Mouse (Mus musculus): ENCODE measurements around the gene Disc1. TPM values are rescaled to one million over a fixed set of nuclear protein-coding genes. Genes with fewer than 3 reads are reported as not detected.

The Disc1 gene
- polyA plus RNA-seq, 2 experiments, result 2.2 to 3.2 TPM

DNA sequence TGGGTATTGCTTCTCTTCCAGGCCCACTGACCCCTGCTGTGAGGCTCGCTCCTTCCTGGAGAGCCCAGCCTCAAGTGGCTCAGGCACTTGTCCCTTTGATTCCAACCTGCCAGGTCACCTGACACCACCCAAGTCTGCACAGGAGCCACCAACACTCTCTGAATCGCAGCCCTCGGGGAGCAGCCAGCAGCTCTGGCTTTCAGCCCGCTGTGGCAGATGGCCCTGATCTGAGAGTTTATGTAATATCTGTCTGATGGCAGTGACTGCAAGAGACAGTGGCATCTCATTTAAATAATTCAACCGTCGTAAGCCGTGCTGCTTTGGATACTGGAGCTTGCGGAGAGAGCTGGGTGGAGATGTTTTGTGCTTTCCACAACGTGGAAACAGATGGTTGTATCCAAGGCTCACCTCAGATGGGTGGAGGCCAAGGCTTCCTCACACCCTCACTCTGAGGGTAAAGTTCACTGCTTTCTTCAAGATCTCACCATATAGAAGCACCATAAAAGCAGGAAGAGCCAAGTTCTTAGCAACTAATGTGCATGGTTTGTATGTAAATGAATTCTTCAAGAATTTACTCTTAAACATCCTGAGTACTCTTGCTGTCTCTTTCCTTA, 24.9 kb downstream of the Disc1 start:
- Histone ChIP-seq H3K27ac (replicated peaks; ENCODE audit: low read depth, low read length) (no peak overlapping the region), H3K27me3 (ENCODE audit: control insufficient read depth, insufficient read depth, low read length) (no peaks in the 10 kb centered on the region), H3K9me3 (ENCODE audit: control insufficient read depth, low read length) (no peaks in the 10 kb centered on the region), H3K9ac (ENCODE audit: low read depth, low read length, severe bottlenecking) (no peak overlapping the region), H3K36me3 (ENCODE audit: control insufficient read depth, insufficient read depth, low read length) (no peaks in the 10 kb centered on the region), H3K4me2 (replicated peaks; ENCODE audit: low read depth, low read length, severe bottlenecking) (no peak overlapping the region), H3K4me1 (ENCODE audit: control insufficient read depth, insufficient read depth, low read length) (peaks cover 8% of the 10 kb centered on the region), H3K4me3 (replicated peaks; ENCODE audit: low read length) (no peak overlapping the region)
- DNase-seq (ENCODE audit: low spot score), result no peak
- no peak for ATAC-seq (ENCODE audit: low FRiP score, low read depth)
- 54% methylated on average over 9 of the region's 9 CpGs for WGBS
- no peak for TF ChIP-seq POLR2A (IDR thresholded peaks at IDR 0.05; ENCODE audit: borderline replicate concordance, extremely low read depth, insufficient read depth, insufficient read length)

DNA sequence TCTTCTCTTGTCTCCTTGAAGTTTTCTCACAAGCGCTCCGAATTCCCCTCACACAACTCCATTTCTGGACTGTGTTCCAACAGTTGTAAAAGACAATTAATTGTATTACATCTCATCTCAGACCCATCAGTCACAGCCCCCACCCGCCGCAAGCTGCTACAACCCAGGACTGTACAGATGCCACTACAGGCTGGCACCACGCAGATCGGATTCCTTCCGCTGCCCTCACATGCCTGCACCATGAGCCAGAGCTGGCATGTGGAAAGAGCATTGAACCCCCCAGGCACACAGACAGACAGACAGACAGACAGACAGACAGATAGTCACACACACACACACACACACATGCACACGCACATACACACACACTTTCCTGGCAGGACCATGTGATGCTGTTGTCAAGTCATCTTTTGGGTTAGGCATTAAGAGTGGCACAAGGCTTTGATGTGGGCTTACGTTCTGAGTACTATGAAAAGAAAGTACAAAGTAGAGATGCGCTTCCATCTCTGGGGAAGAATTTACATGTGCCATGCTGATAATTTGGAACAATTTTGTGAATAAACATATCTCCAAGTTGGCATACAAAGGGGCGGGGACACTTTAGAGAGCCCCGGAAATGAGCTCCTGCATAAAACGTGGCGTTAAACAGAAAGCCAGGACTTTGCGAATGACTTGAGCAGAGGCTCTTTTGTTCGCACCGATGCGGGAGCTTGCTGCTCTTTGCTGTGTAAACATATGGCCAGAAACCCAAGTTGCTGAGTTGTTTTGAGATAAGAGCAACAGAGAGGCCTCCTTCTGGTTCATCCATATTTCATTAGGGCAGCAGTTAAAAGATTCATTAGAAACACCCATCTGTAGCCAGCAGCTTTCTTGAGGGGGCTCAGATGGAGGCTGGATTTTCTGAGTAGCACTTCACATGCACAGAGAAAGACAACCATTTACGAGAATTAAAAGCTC, 26.7 kb downstream of the Disc1 start:
- ATAC-seq (ENCODE audit: low FRiP score, low read depth) (no peak), DNase-seq (ENCODE audit: low spot score) (no peak)
- no peaks in the 10 kb centered on the region for H3K27me3 ChIP-seq (ENCODE audit: control insufficient read depth, insufficient read depth, low read length)
- no peaks in the 10 kb centered on the region for H3K36me3 ChIP-seq (ENCODE audit: control insufficient read depth, insufficient read depth, low read length)
- no peak overlapping the region for H3K4me3 ChIP-seq (replicated peaks; ENCODE audit: low read length)
- no peak for TF ChIP-seq POLR2A (IDR thresholded peaks at IDR 0.05; ENCODE audit: borderline replicate concordance, extremely low read depth, insufficient read depth, insufficient read length)
- H3K4me1 ChIP-seq (ENCODE audit: control insufficient read depth, insufficient read depth, low read length), result peaks cover 11% of the 10 kb centered on the region
- no peak overlapping the region for H3K4me2 ChIP-seq (replicated peaks; ENCODE audit: low read depth, low read length, severe bottlenecking)
- H3K9ac ChIP-seq (ENCODE audit: low read depth, low read length, severe bottlenecking), result no peak overlapping the region
- WGBS, result 81% methylated on average over 19 of the region's 19 CpGs
- H3K9me3 ChIP-seq (ENCODE audit: control insufficient read depth, low read length), result no peaks in the 10 kb centered on the region
- H3K27ac ChIP-seq (replicated peaks; ENCODE audit: low read depth, low read length), result no peak overlapping the region

DNA sequence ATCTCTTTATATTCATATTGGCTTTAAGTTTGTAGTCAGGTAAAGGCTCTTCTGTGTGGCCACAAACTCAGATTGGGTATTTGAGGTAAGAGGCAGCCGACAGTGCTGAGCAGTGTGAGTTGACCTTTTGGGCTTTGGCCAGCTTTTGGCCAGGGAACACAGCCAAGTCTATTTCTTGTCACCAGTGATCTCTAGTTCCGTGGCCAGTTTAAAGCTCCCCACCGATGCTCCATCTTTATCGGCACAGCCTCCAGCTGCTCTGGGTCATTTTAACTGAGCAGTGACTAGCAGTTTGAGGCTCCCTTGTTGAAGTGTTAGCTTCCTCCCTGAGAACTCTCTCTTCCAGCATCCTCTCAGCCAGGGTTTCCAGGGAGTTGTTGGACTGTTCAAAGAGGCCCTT, 29.8 kb downstream of the Disc1 start:
- H3K27me3 ChIP-seq (ENCODE audit: control insufficient read depth, insufficient read depth, low read length), result no peaks in the 10 kb centered on the region
- H3K4me3 ChIP-seq (replicated peaks; ENCODE audit: low read length), result no peak overlapping the region
- DNase-seq (ENCODE audit: low spot score), result no peak
- no peak overlapping the region for H3K9ac ChIP-seq (ENCODE audit: low read depth, low read length, severe bottlenecking)
- no peaks in the 10 kb centered on the region for H3K36me3 ChIP-seq (ENCODE audit: control insufficient read depth, insufficient read depth, low read length)
- ATAC-seq (ENCODE audit: low FRiP score, low read depth), result no peak
- 46% methylated on average over 4 of the region's 4 CpGs for WGBS
- H3K4me2 ChIP-seq (replicated peaks; ENCODE audit: low read depth, low read length, severe bottlenecking), result no peak overlapping the region
- H3K27ac ChIP-seq (replicated peaks; ENCODE audit: low read depth, low read length), result peak overlapping the region; percentile 84
- H3K4me1 ChIP-seq (ENCODE audit: control insufficient read depth, insufficient read depth, low read length), result peaks cover 11% of the 10 kb centered on the region
- H3K9me3 ChIP-seq (ENCODE audit: control insufficient read depth, low read length), result no peaks in the 10 kb centered on the region
- no peak for TF ChIP-seq POLR2A (IDR thresholded peaks at IDR 0.05; ENCODE audit: borderline replicate concordance, extremely low read depth, insufficient read depth, insufficient read length)

DNA sequence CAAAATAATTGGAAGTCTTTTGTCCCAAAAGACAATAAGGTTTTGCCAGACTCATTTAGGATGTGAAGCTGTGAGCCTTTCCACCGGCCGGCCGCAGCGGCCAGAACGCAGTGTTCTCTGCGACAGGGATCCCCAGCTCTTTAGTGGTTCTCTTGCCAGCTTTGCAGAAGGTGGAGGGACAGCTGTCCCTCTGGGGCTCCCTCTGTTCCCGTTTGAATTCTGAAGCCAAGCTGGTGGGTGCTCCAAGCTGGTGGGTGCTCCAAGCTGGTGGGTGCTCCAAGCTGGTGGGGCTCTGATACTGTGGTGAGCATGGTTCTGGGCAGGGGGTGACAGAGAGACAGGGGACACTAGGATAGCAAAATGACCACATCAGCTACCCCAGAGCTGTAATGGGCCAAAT, 30.5 kb downstream of the Disc1 start:
- WGBS, result 70% methylated on average over 7 of the region's 7 CpGs
- H3K9ac ChIP-seq (ENCODE audit: low read depth, low read length, severe bottlenecking), result no peak overlapping the region
- DNase-seq (ENCODE audit: low spot score) (no peak), ATAC-seq (ENCODE audit: low FRiP score, low read depth) (no peak)
- H3K4me3 ChIP-seq (replicated peaks; ENCODE audit: low read length), result no peak overlapping the region
- no peaks in the 10 kb centered on the region for H3K9me3 ChIP-seq (ENCODE audit: control insufficient read depth, low read length)
- no peak for TF ChIP-seq POLR2A (IDR thresholded peaks at IDR 0.05; ENCODE audit: borderline replicate concordance, extremely low read depth, insufficient read depth, insufficient read length)
- H3K4me2 ChIP-seq (replicated peaks; ENCODE audit: low read depth, low read length, severe bottlenecking), result no peak overlapping the region
- H3K27me3 ChIP-seq (ENCODE audit: control insufficient read depth, insufficient read depth, low read length), result no peaks in the 10 kb centered on the region
- H3K27ac ChIP-seq (replicated peaks; ENCODE audit: low read depth, low read length), result no peak overlapping the region
- peaks cover 11% of the 10 kb centered on the region for H3K4me1 ChIP-seq (ENCODE audit: control insufficient read depth, insufficient read depth, low read length)
- H3K36me3 ChIP-seq (ENCODE audit: control insufficient read depth, insufficient read depth, low read length), result no peaks in the 10 kb centered on the region

DNA sequence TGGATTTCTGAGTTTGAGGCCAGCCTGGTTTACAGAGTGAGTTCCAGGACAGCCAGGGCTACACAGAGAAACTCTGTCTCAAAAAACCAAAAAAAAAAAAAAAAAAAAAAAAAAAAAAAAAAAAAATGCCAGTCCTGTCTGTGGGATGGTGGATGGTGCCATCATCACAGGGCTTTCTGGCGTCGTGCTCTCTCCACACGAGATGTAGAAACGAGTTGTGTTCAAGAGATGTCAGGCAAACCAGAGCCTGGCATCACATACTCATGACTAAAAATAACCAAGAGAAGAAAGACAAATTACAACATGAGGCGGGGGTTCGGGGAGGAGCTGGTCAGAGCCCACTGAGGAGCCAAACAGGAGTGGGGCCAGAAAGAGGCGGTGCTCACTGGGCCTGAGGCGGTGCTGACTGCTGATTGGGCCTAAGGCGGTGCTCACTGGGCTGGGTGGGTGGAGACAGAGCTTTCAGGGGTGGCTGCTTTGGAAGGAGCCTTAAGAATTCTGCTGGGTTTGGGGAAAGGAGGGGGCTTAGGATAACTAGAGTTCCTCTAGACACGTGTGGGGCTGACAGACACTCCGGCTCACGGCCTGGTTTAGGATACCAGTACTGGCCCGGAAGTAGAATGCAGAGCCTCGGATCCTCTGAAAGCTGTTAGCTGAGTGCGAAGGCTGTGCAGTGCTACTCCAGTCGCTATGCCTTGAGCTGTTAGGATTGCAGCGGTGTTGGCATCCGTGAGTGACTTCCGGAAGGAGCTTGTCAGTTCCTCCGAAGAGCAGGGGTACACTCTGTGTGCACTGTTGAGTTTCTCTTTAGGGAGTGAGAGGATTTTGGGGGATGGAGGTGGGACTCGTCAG, 37.1 kb downstream of the Disc1 start:
- Histone ChIP-seq H3K9ac (ENCODE audit: low read depth, low read length, severe bottlenecking) (no peak overlapping the region), H3K4me2 (replicated peaks; ENCODE audit: low read depth, low read length, severe bottlenecking) (0 out of 2 replicates have a peak overlapping the region, but pooled peaks have one; percentile 5), H3K27ac (replicated peaks; ENCODE audit: low read depth, low read length) (no peak overlapping the region), H3K27me3 (ENCODE audit: control insufficient read depth, insufficient read depth, low read length) (no peaks in the 10 kb centered on the region), H3K4me3 (replicated peaks; ENCODE audit: low read length) (no peak overlapping the region), H3K4me1 (ENCODE audit: control insufficient read depth, insufficient read depth, low read length) (no peaks in the 10 kb centered on the region), H3K36me3 (ENCODE audit: control insufficient read depth, insufficient read depth, low read length) (no peaks in the 10 kb centered on the region), H3K9me3 (ENCODE audit: control insufficient read depth, low read length) (no peaks in the 10 kb centered on the region)
- DNase-seq (ENCODE audit: low spot score) (peak; percentile 51), ATAC-seq (ENCODE audit: low FRiP score, low read depth) (peak; percentile 80)
- TF ChIP-seq POLR2A (IDR thresholded peaks at IDR 0.05; ENCODE audit: borderline replicate concordance, extremely low read depth, insufficient read depth, insufficient read length), result no peak
- 66% methylated on average over 21 of the region's 21 CpGs for WGBS
